32 mouse cellular contexts compared by ENCODE assay signal in genomic region chr6:127263903-127264680, GRCm38 (mm10).
DNase-seq lines count a peak whose midpoint lies in the region; ATAC-seq lines count a peak whose summit lies in the region.
"Had no signal": no experiment of that assay in that cellular context is flagged by ENCODE, and none has a peak within 500 bp of the region (broad histone marks: within the 10 kb centered on the region; RNA-seq: fewer than 3 reads in every experiment).

No protein-coding gene starts in this region.

- H3K27me3 ChIP-seq in megakaryocyte, embryonic 14.5 days (replicated peaks) = no peaks in the 10 kb centered on the region
- no peaks in the 10 kb centered on the region for H3K27me3 ChIP-seq in midbrain, embryonic 16.5 days (ENCODE audit: control insufficient read depth, insufficient read depth, low read depth, low read length)
- H3K27me3 ChIP-seq: neural tube, embryonic 12.5 days had no signal

- no peak for ATAC-seq in midbrain, embryonic 16.5 days
- ATAC-seq: hindbrain, postnatal 0 days; intestine, embryonic 16.5 days; Patski had no signal

- 80% methylated on average over 5 of the region's 5 CpGs for WGBS in midbrain, embryonic 16.5 days

- H3K4me1 ChIP-seq in megakaryocyte, embryonic 14.5 days = peaks cover 60% of the 10 kb centered on the region
- peaks cover 8% of the 10 kb centered on the region; the same call in 1 of the 2 replicates for H3K4me1 ChIP-seq in midbrain, embryonic 16.5 days (ENCODE audit: control insufficient read depth, insufficient read depth, low read length)

- H3K9ac ChIP-seq in midbrain, embryonic 16.5 days (ENCODE audit: low read depth, low read length) = no peak overlapping the region
- H3K9ac ChIP-seq: embryonic facial prominence, embryonic 12.5 days; heart, embryonic 13.5 days; limb, embryonic 12.5 days; liver, embryonic 15.5 days; lung, embryonic 14.5 days; neural tube, embryonic 12.5 days had no signal

- peak overlapping the region; percentile 31 for H3K4me3 ChIP-seq in megakaryocyte, embryonic 14.5 days (replicated peaks)
- H3K4me3 ChIP-seq in midbrain, embryonic 16.5 days (ENCODE audit: low read depth, low read length) = no peak overlapping the region
- H3K4me3 ChIP-seq: embryonic facial prominence, embryonic 12.5 days; heart, embryonic 13.5 days; hindbrain, embryonic 10.5 days; limb, embryonic 12.5 days; liver, embryonic 15.5 days; neural tube, embryonic 12.5 days had no signal

- peaks cover 4% of the 10 kb centered on the region for H3K36me3 ChIP-seq in megakaryocyte, embryonic 14.5 days (replicated peaks; ENCODE audit: low read length)
- H3K36me3 ChIP-seq in midbrain, embryonic 16.5 days (ENCODE audit: control insufficient read depth, insufficient read depth, low read length) = no peaks in the 10 kb centered on the region
- H3K36me3 ChIP-seq: embryonic facial prominence, embryonic 12.5 days; heart, embryonic 13.5 days; hindbrain, embryonic 10.5 days; limb, embryonic 12.5 days; liver, embryonic 15.5 days; neural tube, embryonic 12.5 days had no signal

- peak; percentile 70 to 76 for DNase-seq in cerebellum, postnatal 10 days
- DNase-seq in cerebellum, postnatal 36 days = no peak
- DNase-seq in lung, postnatal 36 days = peak; percentile 16
- no peak for DNase-seq in lung, postnatal 4 days
- DNase-seq in frontal cortex, postnatal 36 days (ENCODE audit: low spot score in 2 of 2) = no peak
- DNase-seq in gastrocnemius, adult 18-20 months (ENCODE audit: low spot score) = no peak
- DNase-seq: adrenal gland, postnatal 14 days; cerebellum, adult 11-12 months; cerebellum, adult 9-11 months; heart, postnatal 10 days; kidney, adult 8-10 months; kidney, postnatal 10 days; layer of hippocampus, adult 9-11 months; lung, embryonic 14.5 days; lung, postnatal 14 days; midbrain, embryonic 14.5 days; right cerebral cortex, adult 18-20 months; spleen, adult 18-20 months; thymus, adult 18-20 months; thymus, postnatal 25 days had no signal

- H3K27ac ChIP-seq in midbrain, embryonic 16.5 days (ENCODE audit: low read length) = no peak overlapping the region
- H3K27ac ChIP-seq: embryonic facial prominence, embryonic 12.5 days; heart, embryonic 13.5 days; hindbrain, embryonic 10.5 days; hindbrain, postnatal 0 days; limb, embryonic 12.5 days; liver, embryonic 15.5 days; neural tube, embryonic 12.5 days; stomach, postnatal 0 days had no signal

- peaks cover 5% of the 10 kb centered on the region; the same call in 1 of the 2 replicates for H3K9me3 ChIP-seq in megakaryocyte, embryonic 14.5 days
- no peaks in the 10 kb centered on the region for H3K9me3 ChIP-seq in midbrain, embryonic 16.5 days (replicated peaks; ENCODE audit: control insufficient read depth, low read length, poor library complexity, severe bottlenecking)
- H3K9me3 ChIP-seq: embryonic facial prominence, embryonic 12.5 days; heart, embryonic 13.5 days; hindbrain, embryonic 10.5 days; limb, embryonic 12.5 days; liver, embryonic 15.5 days; neural tube, embryonic 12.5 days had no signal

- H3K4me2 ChIP-seq in midbrain, embryonic 16.5 days (ENCODE audit: low read length) = no peak overlapping the region
- H3K4me2 ChIP-seq: embryonic facial prominence, embryonic 12.5 days; heart, embryonic 13.5 days; limb, embryonic 12.5 days; liver, embryonic 15.5 days; lung, embryonic 14.5 days; neural tube, embryonic 12.5 days had no signal

Comparison
In these comparisons a context has a peak if more than half of its experiments do, and no peak if none do; other contexts are left out.
1. DNase-seq: peak in cerebellum, postnatal 10 days (2 of 2) and lung, postnatal 36 days (single experiment); none in cerebellum, postnatal 36 days (0 of 2), lung, postnatal 4 days (0 of 2), frontal cortex, postnatal 36 days (0 of 2) and gastrocnemius, adult 18-20 months (single experiment).